Mouse (Mus musculus) CD4-positive helper T cell, adult 2 months (primary cell): ENCODE results near the gene Gdf1.

ENCODE experiments used
- DNase-seq: peaks from one replicate; pipeline ENCODE4 v3.0.0-alpha.2; 2012; ENCODE audit warnings: low read depth, missing footprints, low spot score

The Gdf1 gene

DNA sequence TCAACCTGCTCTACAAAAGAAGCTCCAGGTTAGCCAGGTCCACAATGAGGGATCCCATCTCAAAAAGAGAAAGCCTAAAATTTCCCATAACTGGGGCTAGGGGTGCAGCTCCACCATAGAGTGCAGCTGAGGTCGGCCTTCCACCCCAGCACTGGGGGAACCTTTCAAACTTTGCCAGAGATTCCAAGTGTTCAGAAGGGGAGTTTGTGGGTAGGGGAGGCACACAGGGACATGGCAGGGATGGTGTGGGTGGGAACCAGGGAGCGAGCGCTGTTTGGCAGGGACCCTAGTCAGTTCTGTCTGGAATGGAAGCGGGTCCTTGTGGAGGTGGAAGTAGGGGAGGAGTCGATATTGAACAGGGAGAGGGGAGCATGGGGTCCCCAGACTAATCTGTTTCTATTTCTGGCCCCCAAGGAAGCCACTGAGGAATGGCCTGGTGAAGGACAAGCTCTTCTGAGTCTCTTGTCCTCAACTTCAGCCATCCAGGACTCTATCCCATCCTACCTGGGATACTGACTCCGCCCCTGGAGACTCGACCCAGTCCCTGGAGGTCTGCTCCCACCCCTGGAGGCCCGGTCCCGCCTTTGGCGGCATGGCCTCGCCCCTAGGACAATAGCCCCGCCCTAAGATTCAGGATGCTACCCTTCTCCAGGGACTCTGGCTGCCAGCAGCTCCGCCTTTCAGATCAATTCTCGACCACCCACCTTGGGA, at the start of gene Gdf1:
Gene Gdf1 (plus strand): TSS at position 694 of the 711 bp plus-strand sequence.
- no peak for DNase-seq

- DNase-seq = no peak
Measured at GRCm38 (mm10) chr8:70281001-70281400, 48.6 kb upstream of the Gdf1 start.

GRCm38 (mm10) chr8:70282603-70283135, 46.9 kb upstream of the Gdf1 start, which contains the start of gene Homer3:
Gene Homer3, plus strand, starts transcription at chr8:70282827.
- DNase-seq = peak; percentile 86

DNA sequence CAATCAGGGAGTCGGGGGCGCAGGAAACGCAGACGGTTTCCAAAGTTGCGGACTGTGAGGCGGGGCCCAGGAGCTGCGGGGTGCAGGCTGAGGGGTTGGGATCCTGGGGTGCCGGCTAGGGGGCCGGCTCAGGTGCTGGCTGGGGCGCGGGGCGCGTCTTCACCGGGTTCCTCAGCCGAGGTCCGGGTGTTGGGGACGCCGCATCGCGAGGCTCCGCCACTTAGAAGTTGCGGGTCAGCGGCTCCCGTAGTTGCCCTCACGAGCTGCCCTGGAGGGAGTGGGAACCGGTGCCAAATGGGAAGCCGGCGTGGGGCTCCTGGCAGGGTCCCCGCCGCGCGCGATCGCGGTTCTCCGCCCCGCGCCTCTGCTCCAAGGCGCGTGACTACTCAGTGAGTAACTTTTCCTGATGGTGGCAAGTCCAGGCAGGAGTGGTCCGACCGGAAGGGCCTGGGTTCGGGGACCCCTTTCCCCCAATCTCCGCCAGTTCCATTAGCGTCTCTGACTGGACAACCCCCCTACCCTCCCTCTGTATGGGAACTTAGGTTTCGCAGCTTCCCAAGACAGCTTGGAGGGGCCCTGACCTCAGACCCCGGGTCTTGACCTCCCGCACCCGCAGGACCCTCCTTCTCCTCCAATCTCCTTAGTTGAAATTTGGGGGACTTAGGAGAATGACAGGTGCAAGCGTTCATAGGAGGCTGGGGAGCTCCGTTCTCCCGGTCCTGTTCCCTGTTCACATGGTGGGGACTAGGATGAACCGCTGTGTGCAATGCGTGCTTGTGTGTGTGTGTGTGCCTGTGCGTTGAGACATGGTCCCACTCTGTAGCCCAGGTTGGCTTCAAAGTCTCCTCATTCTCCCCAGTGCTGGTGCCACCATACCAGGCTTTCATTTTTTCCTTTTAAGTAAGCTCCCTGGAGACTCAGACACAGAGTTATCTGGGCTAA, 46.2 kb upstream of the Gdf1 start:
- DNase-seq = no peak

DNA sequence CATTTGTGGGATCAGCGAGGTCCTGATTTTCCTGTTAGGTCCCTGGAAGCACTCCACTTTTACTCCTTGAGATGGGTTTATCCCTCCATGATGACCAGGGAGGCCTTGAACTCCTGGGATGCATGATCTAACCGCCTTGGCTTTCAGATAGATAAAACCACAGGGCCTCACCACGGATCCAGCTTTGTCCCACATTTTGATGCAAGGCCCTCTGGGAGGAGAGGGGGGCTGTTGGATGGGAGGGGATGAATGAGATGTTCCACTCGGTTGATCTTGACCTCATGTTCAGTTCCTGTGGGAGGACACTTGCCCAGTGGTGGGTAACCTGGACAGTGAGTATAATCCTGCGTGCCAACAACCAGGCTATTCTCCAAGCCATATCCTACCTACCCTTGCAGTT, 45.2 kb upstream of the Gdf1 start:
- DNase-seq = no peak

GRCm38 (mm10) chr8:70285304-70285703, 44.3 kb upstream of the Gdf1 start:
- DNase-seq = no peak

DNA sequence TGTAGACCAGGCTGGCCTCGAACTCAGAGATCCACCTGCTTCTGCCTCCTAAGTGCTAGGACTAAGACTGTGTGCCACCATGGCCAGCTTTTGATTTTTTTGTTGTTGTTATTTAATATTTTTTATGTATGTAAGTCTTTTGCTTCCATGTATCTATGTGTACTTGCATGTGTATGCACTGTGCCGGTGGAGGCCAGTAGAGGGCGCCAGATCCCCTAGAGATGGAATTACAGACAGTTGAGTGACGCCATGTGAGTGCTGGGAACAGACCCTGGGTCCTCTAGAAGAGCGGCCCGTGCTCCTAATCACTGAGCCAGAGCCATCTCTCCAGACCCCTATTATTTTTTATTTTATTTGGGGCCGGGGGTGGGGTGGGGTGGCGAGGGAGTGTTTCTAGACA, 42.9 kb upstream of the Gdf1 start:
- peak; percentile 28 for DNase-seq

DNA sequence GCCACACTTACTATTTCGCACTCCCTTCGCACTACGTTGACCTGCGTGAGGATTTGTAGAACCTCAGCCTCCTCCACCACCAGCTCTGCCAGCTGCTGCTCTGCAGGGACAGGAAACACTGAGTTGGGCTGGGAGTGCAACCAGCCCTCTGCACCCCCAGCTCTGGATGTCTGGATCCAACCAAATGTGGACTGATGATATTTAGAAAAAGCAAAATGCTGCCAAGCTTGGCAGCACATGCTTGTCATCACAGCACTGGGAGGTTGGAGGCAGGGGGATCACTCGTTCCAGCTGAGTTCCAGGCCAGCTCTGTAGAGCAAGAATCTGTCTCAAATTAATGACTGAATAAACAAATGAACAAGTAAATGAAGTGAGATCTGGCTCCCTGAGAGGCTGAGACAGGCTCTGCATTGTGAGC, 35.6 kb upstream of the Gdf1 start:
- no peak for DNase-seq

DNA sequence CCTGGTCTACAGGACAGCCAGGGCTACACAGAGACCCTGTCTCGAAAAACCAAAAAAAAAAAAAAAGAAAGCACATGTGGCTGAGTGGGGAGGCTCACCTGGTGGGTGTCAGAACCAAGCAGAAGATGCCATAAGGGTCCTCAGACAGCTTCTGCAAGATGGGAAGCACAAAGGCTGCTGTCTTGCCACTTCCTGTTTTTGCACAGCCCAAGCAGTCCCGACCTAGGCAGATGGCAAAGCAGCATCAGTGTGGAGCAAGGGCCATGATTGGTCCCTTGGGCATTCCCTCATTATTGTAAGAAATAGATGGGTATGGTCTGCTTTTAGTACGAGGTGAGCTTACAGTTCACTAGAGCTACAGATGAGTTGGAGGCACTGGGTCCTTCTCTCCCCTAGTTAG, 28.7 kb upstream of the Gdf1 start:
- no peak for DNase-seq

DNA sequence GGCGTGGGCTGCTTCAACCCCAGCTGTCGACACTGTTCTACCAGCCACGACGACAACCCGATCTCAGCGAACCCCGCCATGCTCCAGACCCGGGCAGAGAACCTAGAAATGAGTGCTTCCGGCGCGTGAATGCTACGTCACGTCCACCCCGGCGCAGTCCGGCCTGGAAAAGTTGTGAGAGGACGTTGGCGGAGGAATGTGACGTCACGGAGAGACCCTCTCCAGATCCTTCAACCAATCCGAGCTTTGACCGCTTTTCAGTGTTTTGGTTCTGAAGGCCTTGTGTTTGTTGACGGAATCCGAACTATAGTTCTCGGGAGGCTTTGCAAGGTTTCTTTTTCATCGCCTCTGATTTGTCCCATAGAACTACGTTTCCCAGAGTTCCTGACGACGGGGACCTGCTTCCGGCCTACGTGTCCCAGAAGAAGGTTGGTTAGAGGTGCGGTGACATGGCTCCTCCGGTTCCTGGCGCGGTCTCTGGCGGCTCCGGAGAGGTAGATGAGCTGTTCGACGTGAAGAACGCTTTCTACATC, 27.2 kb upstream of the Gdf1 start, which contains the start of the genes Ddx49 and Cope:
Gene Ddx49 (minus strand): TSS at position 132 of the 533 bp plus-strand sequence.
Gene Cope (plus strand): TSS at position 161 of the 533 bp plus-strand sequence.
- peak; percentile 94 for DNase-seq

DNA sequence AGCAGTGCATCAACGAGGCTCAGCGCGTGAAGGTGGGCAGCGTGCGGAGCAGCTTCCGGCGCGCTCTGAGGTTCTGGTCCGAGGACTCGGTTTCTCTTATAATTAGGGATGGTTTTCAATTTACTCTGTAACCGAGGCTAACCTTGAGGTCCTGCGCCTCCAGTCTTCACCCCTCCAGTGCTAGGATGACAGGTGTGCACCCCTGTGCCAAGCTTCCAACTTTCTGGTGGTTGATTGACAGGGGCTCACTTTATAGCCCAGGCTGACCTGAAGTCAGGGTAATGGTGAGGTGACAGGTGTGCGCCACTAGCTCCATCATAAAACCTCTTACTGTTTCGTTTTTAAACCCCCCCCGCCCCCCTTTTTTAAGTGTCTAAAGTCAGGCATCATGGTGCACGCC, 26.7 kb upstream of the Gdf1 start:
- no peak for DNase-seq

- peak; percentile 32 for DNase-seq
Measured at GRCm38 (mm10) chr8:70309311-70309710, 20.3 kb upstream of the Gdf1 start.

GRCm38 (mm10) chr8:70313399-70313798, 16.2 kb upstream of the Gdf1 start:
- DNase-seq = no peak

GRCm38 (mm10) chr8:70315624-70316510, 13.8 kb upstream of the Gdf1 start, which contains the start of gene Cers1:
Gene Cers1, plus strand, starts transcription at chr8:70315775.
- no peak for DNase-seq

DNA sequence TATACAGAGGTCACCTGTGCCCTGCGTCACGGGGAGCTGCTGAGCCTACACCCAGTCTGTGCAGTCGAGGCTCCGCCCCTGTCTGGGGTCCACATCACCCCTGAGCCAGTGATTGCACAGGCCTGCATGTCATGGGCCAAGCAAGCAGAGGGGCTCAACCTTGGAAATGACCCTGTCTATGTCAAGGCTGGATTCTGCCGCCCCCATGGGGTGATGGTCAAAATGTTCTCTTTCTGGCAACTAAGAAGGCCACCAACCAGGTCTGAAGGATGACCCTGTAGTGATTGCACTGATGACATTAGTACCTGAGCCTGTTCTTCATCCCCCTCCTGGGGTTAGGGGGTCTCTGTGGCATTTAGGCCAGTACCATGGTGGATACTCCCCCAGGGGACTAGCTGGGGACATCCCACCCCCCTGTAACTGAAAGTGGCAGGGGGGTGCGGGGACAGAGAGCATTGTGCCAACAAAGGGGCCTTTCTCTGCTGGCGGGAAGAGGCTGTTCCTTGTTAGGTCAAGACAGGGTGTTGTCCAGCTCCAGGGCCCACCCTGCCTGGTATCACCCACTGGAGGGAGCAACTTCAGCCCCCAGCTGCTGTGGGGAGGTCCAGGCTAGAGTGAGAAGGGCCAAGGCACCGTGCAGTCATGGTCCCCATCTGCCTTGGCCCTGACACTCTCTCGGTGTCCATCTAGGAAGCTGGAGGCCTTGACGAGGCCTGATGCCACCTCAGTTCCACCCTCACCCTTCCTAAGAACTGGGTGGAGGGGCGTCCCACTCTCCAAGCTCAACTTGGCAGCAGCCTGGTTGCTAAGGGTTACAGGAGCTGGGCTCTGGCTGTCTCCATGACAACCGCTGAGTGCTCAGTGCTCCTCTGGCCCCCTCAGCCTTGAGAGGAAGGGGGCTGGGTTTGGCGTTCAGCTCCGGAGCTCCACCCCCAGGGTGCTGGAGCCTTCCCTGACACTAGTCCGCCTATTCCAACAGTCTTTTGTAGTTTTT, 12.8 kb upstream of the Gdf1 start:
- DNase-seq = no peak

DNA sequence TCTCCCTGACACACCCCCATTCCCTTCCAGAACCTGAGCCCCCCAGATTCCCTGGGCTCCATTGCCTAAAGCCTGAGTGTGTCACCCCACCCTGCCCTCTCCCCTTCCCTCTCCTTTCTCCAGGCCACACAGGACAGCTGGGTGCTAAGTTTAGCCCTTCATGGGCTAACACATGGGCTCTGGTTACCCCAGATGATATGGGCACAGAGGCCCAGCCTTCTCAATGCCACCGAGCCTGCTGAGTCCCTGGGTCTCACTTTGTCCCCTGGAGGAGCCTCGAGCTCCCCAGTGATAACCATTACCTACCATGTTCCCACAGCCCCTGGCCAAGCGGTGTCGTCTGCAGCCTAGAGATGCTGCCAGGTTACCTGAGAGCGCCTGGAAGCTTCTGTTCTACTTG, 11.7 kb upstream of the Gdf1 start:
- DNase-seq = no peak

DNA sequence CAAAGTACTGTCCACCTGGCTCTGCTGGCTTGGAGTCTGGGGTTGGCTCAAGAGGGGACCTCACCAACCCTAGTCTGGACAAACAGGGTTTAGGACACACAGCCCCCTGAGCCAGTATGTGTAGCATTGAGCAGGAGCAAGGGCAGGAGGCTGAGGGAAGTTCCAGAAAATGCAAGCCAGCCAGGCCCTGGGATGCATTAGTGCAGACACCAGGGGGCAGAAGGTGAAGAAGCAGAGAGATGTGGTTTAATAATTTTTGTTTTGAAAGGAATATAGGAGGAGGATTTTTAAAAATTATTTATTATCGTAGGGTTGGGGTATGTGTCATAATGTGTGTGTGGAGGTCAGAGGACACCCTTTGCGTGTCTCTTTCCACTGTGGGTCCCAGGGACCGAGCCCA, 5.9 kb upstream of the Gdf1 start:
- DNase-seq = no peak

DNA sequence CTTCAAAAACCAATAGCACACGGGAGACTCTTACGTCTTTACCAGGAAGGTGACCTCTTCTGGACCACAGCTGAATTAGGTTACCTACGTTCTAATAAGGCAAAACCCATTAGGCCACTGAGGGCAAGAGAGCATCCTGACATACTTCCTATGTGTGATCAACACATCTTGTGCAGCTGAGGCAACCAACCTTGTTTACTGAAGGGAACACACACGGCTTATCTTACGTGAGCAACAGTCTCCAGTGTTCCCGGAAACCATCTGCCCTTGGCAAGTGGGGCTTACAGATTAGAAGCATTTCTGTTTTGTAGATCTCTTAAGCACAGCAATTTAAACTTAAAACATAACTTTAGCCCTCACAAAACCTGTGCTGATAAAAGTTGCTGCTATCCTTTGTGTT, 2.1 kb upstream of the Gdf1 start:
- DNase-seq = no peak

- no peak for DNase-seq
Measured at GRCm38 (mm10) chr8:70329835-70330740, 471 bp downstream of the Gdf1 start.
